Mouse (Mus musculus) embryonic facial prominence, embryonic 10.5 days (tissue): ENCODE data around the gene Sgta. TPM values are rescaled to one million over a fixed set of nuclear protein-coding genes. Genes with fewer than 3 reads are reported as not detected.

ENCODE experiments used
- DNase-seq: peaks from one replicate; pipeline ENCODE4 v3.0.0-alpha.2; 2017; ENCODE audit warnings: low spot score
- H3K27ac ChIP-seq: fragments of 300-500 bp; sonication (generic); replicated peaks from 2 replicates; pipeline ENCODE4 v1.5.1; 2016; ENCODE audit warnings: mild to moderate bottlenecking
- H3K27me3 ChIP-seq: fragments of 300-500 bp; sonication (generic); replicated peaks from 2 replicates; pipeline ENCODE4 v1.6.1; 2016; ENCODE audit warnings: low read depth, mild to moderate bottlenecking; ENCODE audit not compliant: poor library complexity, severe bottlenecking
- H3K36me3 ChIP-seq: fragments of 300-500 bp; sonication (generic); replicated peaks from 2 replicates; pipeline ENCODE4 v1.6.1; 2016; ENCODE audit warnings: mild to moderate bottlenecking, moderate library complexity
- H3K4me1 ChIP-seq: fragments of 300-500 bp; sonication (generic); 2 replicates; pipeline ENCODE4 v1.6.1; 2016
- H3K4me3 ChIP-seq: fragments of 300-500 bp; sonication (generic); 2 replicates; pipeline ENCODE4 v1.5.1; 2016; ENCODE audit warnings: mild to moderate bottlenecking, moderate library complexity
- H3K9me3 ChIP-seq: fragments of 300-500 bp; sonication (generic); 2 replicates; pipeline ENCODE4 v1.6.1; 2016; ENCODE audit warnings: mild to moderate bottlenecking
- WGBS: fragments of 180-500 bp; shearing (Covaris S2); methylation state at CpG from one replicate; pipeline ENCODE4 v1.1.7; 2016; 5-methylcytosine and 5-hydroxymethylcytosine counted together
- polyA plus RNA-seq: library from polyadenylated mRNA; unstranded; fragments of >200 nt; fragmentation: Nextera tagmentation; extraction: Ambion mirVana; gene quantifications from 2 replicates; pipeline ENCODE4 v1.2.1, GENCODE M21; 2016

Gene Sgta
- polyA plus RNA-seq, 1 experiment from 2014 or later, result 289 TPM

DNA sequence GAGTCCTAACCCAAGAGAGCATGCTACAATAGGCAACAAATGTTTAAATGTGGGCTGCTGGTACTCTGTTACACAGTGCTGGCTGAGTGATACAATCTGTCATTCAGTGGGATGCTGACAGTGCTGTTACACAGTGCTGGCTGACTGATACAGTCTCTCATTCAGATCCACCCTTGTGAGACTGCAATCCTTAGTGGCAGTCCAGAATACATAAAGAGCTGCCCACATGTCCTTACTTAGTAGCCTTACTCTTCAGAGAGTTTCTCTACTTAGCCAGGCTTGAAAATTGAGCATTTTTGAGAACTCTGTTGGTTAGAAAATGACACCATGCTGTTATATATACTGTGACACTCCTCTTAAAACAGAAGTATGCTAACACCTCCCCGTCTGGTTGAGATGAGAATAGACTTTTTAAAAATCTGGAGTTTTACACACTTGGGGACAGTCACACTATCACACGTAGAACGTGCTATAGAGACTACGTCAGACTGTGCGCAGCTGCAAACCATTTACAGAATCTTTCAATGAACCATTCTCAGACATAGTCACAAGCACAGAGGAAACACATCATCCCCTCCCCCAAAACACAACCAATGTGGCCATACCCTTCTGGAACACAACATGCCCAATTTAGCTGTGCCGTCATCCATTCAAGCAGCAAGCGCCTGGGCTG, 53.8 kb downstream of the Sgta start:
- Histone ChIP-seq H3K27ac (no peak overlapping the region), H3K36me3 (no peaks in the 10 kb centered on the region), H3K4me1 (peaks cover 6% of the 10 kb centered on the region; the same call in 1 of the 2 replicates), H3K9me3 (no peaks in the 10 kb centered on the region), H3K4me3 (no peak overlapping the region), H3K27me3 (peaks cover 8% of the 10 kb centered on the region)
- DNase-seq, result no peak
- 92% methylated on average over 7 of the region's 7 CpGs for WGBS

- no peaks in the 10 kb centered on the region for H3K9me3 ChIP-seq
- no peaks in the 10 kb centered on the region for H3K36me3 ChIP-seq
- H3K27ac ChIP-seq, result no peak overlapping the region; the same call in 1 of the 2 replicates
- WGBS, result 66% methylated on average over 10 of the region's 10 CpGs
- H3K4me3 ChIP-seq, result no peak overlapping the region
- H3K27me3 ChIP-seq, result peaks cover 30% of the 10 kb centered on the region
- peaks cover 30% of the 10 kb centered on the region for H3K4me1 ChIP-seq
- no peak for DNase-seq
These were observed 58.8 kb downstream of the Sgta start for GRCm38 (mm10) chr10:81001161-81001560.

- Histone ChIP-seq H3K27me3 (peaks cover 30% of the 10 kb centered on the region), H3K4me3 (no peak overlapping the region), H3K4me1 (peaks cover 30% of the 10 kb centered on the region), H3K36me3 (no peaks in the 10 kb centered on the region), H3K9me3 (no peaks in the 10 kb centered on the region), H3K27ac (no peak overlapping the region; the same call in 1 of the 2 replicates)
- DNase-seq, result no peak
- WGBS, result 48% methylated on average over 28 of the region's 28 CpGs
These were observed 59.6 kb downstream of the Sgta start for GRCm38 (mm10) chr10:81000197-81001062.

DNA sequence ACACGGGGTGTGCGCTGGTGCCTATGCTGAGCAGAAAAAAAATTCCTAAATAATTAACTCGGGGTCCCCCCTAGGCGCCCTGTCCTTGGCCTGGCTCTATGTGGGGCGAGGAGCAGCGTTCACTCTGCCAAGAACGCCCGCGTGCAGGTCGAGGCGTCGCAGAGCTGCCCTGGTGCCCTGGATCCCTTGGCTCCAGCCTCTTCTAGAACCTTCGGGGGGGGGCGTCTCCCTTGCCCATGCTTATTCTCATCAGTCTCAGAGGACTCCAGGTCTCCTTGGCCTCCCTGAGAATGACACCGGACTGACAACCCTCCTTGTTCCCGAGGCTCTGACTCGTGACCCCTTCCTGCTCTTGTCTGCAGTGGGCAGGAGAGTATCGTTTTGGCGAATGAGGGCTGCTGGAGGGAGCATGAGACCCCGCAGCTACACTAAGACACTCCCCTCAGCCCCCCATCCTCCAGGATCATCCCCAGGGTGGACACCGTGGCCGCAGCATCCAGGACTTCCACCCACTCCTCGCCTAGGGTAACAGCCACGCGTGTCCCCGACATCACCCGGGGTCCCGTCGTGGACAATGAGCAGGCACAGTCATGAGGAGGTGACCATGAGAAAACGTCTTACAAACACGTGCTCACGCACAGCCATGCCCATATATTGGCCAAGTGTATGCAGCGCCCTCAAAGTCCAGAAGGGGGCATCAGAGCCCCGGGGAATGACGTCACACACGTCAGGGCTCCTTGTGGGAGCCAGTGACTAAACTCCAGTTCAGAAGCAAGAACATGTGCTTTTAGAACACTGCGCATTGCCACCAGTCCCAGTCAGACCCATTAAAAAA, 60.4 kb downstream of the Sgta start:
- H3K27ac ChIP-seq, result no peak overlapping the region
- peak overlapping the region; percentile 16 for H3K4me3 ChIP-seq
- peaks cover 35% of the 10 kb centered on the region for H3K27me3 ChIP-seq
- DNase-seq, result peak; percentile 89
- 31% methylated on average over 37 of the region's 37 CpGs for WGBS
- H3K9me3 ChIP-seq, result no peaks in the 10 kb centered on the region
- H3K36me3 ChIP-seq, result no peaks in the 10 kb centered on the region
- H3K4me1 ChIP-seq, result peaks cover 33% of the 10 kb centered on the region

GRCm38 (mm10) chr10:80998778-80999177, 61.2 kb downstream of the Sgta start:
- H3K36me3 ChIP-seq, result no peaks in the 10 kb centered on the region
- 21% methylated on average over 12 of the region's 12 CpGs for WGBS
- H3K4me3 ChIP-seq, result no peak overlapping the region
- peaks cover 43% of the 10 kb centered on the region for H3K27me3 ChIP-seq
- H3K9me3 ChIP-seq, result no peaks in the 10 kb centered on the region
- H3K4me1 ChIP-seq, result peaks cover 33% of the 10 kb centered on the region
- H3K27ac ChIP-seq, result no peak overlapping the region
- DNase-seq, result peak; percentile 69

DNA sequence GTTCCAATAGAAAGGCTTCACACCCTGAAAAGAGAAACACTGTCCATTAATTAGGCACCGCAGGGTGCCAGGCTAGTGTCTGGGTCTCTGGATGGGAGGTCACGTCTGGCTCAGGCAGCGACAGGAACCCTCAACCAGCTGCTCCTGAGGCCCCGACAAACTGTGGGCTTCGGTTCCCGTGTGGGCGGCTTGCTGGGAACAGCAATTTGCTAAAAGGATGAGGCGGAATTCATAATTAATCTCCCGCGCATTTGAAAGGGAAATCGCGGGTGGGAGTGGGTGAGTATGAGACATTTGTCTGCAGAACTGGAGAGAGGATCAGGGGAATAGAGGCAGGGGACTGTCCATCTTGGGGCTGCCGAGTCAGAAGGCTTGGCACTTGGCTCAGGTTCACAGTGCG, 62.0 kb downstream of the Sgta start:
- H3K4me1 ChIP-seq, result peaks cover 33% of the 10 kb centered on the region
- no peaks in the 10 kb centered on the region for H3K9me3 ChIP-seq
- 44% methylated on average over 14 of the region's 14 CpGs for WGBS
- DNase-seq, result no peak
- H3K36me3 ChIP-seq, result no peaks in the 10 kb centered on the region
- peaks cover 51% of the 10 kb centered on the region for H3K27me3 ChIP-seq
- no peak overlapping the region for H3K4me3 ChIP-seq
- H3K27ac ChIP-seq, result no peak overlapping the region

- peaks cover 56% of the 10 kb centered on the region for H3K27me3 ChIP-seq
- 83% methylated on average over 8 of the region's 8 CpGs for WGBS
- no peak for DNase-seq
- H3K27ac ChIP-seq, result no peak overlapping the region
- no peaks in the 10 kb centered on the region for H3K9me3 ChIP-seq
- peaks cover 33% of the 10 kb centered on the region for H3K4me1 ChIP-seq
- no peaks in the 10 kb centered on the region for H3K36me3 ChIP-seq
- no peak overlapping the region for H3K4me3 ChIP-seq
These were observed 62.6 kb downstream of the Sgta start for GRCm38 (mm10) chr10:80997332-80997731.

DNA sequence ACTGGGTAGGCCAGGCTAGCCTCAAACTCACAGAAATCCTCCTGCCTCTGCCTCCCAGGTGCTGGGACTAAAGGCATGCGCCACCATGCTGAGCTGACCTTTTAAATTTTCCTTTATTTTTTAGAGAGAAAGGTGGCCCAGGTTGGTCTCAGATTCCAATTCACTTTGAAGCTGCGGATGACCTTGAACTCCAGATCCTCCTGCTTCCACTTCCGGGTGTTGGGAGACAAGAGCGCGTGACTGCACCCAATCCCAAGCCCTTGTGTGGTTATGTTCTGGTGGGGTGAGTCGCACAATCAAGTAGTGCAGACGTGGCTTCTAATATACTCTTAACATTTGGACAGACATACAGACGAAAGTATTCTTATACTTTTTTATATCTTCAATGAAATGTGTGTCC, 63.5 kb downstream of the Sgta start:
- DNase-seq, result no peak
- Histone ChIP-seq H3K4me1 (peaks cover 29% of the 10 kb centered on the region), H3K27ac (no peak overlapping the region), H3K27me3 (peaks cover 52% of the 10 kb centered on the region), H3K36me3 (no peaks in the 10 kb centered on the region), H3K9me3 (no peaks in the 10 kb centered on the region), H3K4me3 (no peak overlapping the region)
- WGBS, result 93% methylated on average over 8 of the region's 8 CpGs

- H3K4me3 ChIP-seq, result no peak overlapping the region
- WGBS, result 12% methylated on average over 21 of the region's 21 CpGs
- peaks cover 17% of the 10 kb centered on the region for H3K4me1 ChIP-seq
These were observed 64.8 kb downstream of the Sgta start for GRCm38 (mm10) chr10:80995091-80995632.

GRCm38 (mm10) chr10:80994621-80995020, 65.4 kb downstream of the Sgta start:
- Histone ChIP-seq H3K4me3 (no peak overlapping the region), H3K9me3 (no peaks in the 10 kb centered on the region), H3K27ac (no peak overlapping the region), H3K4me1 (peaks cover 11% of the 10 kb centered on the region), H3K27me3 (peaks cover 42% of the 10 kb centered on the region), H3K36me3 (no peaks in the 10 kb centered on the region)
- WGBS, result 62% methylated on average over 4 of the region's 4 CpGs
- no peak for DNase-seq

More at GRCm38 (mm10) chr10:80995091-80995632, 64.8 kb downstream of the Sgta start:
- Histone ChIP-seq H3K27ac (no peak overlapping the region), H3K9me3 (no peaks in the 10 kb centered on the region), H3K27me3 (peaks cover 42% of the 10 kb centered on the region), H3K36me3 (no peaks in the 10 kb centered on the region)
- DNase-seq, result peak; percentile 83
